Mouse (Mus musculus): ENCODE measurements around the gene Ephb6. TPM values are rescaled to one million over a fixed set of nuclear protein-coding genes. Genes with fewer than 3 reads are reported as not detected.
A peak's percentile ranks its signal among the peaks of the same experiment; 100 is the strongest.

Ephb6 gene
- total and polyA plus RNA-seq, 3 experiments, result 7.6 to 26.7 (median 12.1) TPM

- DNase-seq, result no peak
Measured at GRCm38 (mm10) chr6:41622661-41623060, 17.4 kb downstream of the Ephb6 start.

GRCm38 (mm10) chr6:41628180-41628579 lies 22.9 kb downstream of the Ephb6 start:
- no peak for DNase-seq

GRCm38 (mm10) chr6:41630791-41631190 lies 25.5 kb downstream of the Ephb6 start:
- no peak for DNase-seq

- no peak for DNase-seq
Measured at GRCm38 (mm10) chr6:41631549-41631948, 26.3 kb downstream of the Ephb6 start.

GRCm38 (mm10) chr6:41635211-41635610 lies 29.9 kb downstream of the Ephb6 start:
- no peak for DNase-seq

- DNase-seq, result no peak
Measured at GRCm38 (mm10) chr6:41636178-41636577, 30.9 kb downstream of the Ephb6 start, which contains the start of gene Trpv6. Gene Trpv6, minus strand, starts transcription at chr6:41636405.

- no peak for DNase-seq
Measured at GRCm38 (mm10) chr6:41637393-41637792, 32.1 kb downstream of the Ephb6 start.

GRCm38 (mm10) chr6:41637927-41638506 lies 32.7 kb downstream of the Ephb6 start:
- DNase-seq, result no peak

- no peak for DNase-seq
Measured at GRCm38 (mm10) chr6:41640449-41640848, 35.2 kb downstream of the Ephb6 start.

GRCm38 (mm10) chr6:41641173-41641866 lies 36.0 kb downstream of the Ephb6 start:
- DNase-seq, result no peak

GRCm38 (mm10) chr6:41642765-41643164 lies 37.5 kb downstream of the Ephb6 start:
- DNase-seq, result no peak

GRCm38 (mm10) chr6:41643227-41643626 lies 37.9 kb downstream of the Ephb6 start:
- no peak for DNase-seq

- DNase-seq, result no peak
Measured at GRCm38 (mm10) chr6:41646220-41646619, 40.9 kb downstream of the Ephb6 start.

GRCm38 (mm10) chr6:41646672-41647071 lies 41.4 kb downstream of the Ephb6 start:
- DNase-seq, result no peak

- no peak for DNase-seq
Measured at GRCm38 (mm10) chr6:41653173-41653572, 47.9 kb downstream of the Ephb6 start.

- DNase-seq, result no peak
Measured at GRCm38 (mm10) chr6:41654648-41655047, 49.4 kb downstream of the Ephb6 start.

- DNase-seq, result no peak
Measured at GRCm38 (mm10) chr6:41658487-41658886, 53.2 kb downstream of the Ephb6 start.

- peak; percentile 2 for DNase-seq
Measured at GRCm38 (mm10) chr6:41662320-41662719, 57.0 kb downstream of the Ephb6 start.

Other genes starting within 250 kb of the Ephb6 start
- not detected for gene Prss3, start 227.8 kb upstream of the Ephb6 start, total RNA-seq (2021)
- not detected in 2 replicates for gene Prss3, start 227.8 kb upstream of the Ephb6 start, polyA plus RNA-seq (2012; rRNA removed)
- not detected for gene Gm5771, start 213.1 kb upstream of the Ephb6 start, total RNA-seq (2021)
- gene Gm5771, start 213.1 kb upstream of the Ephb6 start, polyA plus RNA-seq (2012; rRNA removed), result not detected in 2 replicates
- gene Gm10334, start 159.3 kb upstream of the Ephb6 start, total RNA-seq (2021), result not detected
- gene Gm10334, start 159.3 kb upstream of the Ephb6 start, polyA plus RNA-seq (2012; rRNA removed), result not detected in 2 replicates
- not detected for gene Prss1, start 146.6 kb upstream of the Ephb6 start, total RNA-seq (2021)
- gene Prss1, start 146.6 kb upstream of the Ephb6 start, polyA plus RNA-seq (2012; rRNA removed), result not detected in 2 replicates
- gene Prss2, start 83.7 kb upstream of the Ephb6 start, total RNA-seq (2021), result under 1 TPM in 1 of 2 experiments, not detected in 1; 0.48 TPM
- gene Prss2, start 83.7 kb upstream of the Ephb6 start, polyA plus RNA-seq (2012; rRNA removed), result 0.35 TPM in 1 of 2 replicates, not detected in the other
- not detected for gene Trpv6, start 30.9 kb downstream of the Ephb6 start, total RNA-seq (2021)
- gene Trpv6, start 30.9 kb downstream of the Ephb6 start, polyA plus RNA-seq (2012; rRNA removed), result not detected in 2 replicates
- gene Trpv5, start 75.3 kb downstream of the Ephb6 start, total RNA-seq (2021), result not detected
- gene Trpv5, start 75.3 kb downstream of the Ephb6 start, polyA plus RNA-seq (2012; rRNA removed), result not detected in 2 replicates
- gene Llcfc1, start 78.9 kb downstream of the Ephb6 start, total RNA-seq (2021), result not detected
- not detected in 2 replicates for gene Llcfc1, start 78.9 kb downstream of the Ephb6 start, polyA plus RNA-seq (2012; rRNA removed)
- under 1 TPM in 1 of 2 experiments, not detected in 1; 0.32 TPM for gene Kel, start 98.9 kb downstream of the Ephb6 start, total RNA-seq (2021)
- gene Kel, start 98.9 kb downstream of the Ephb6 start, polyA plus RNA-seq (2012; rRNA removed), result not detected in 2 replicates
- gene Olfr459, start 169.7 kb downstream of the Ephb6 start, total RNA-seq (2021), result not detected
- not detected in 2 replicates for gene Olfr459, start 169.7 kb downstream of the Ephb6 start, polyA plus RNA-seq (2012; rRNA removed)
- gene Pip, start 242.1 kb downstream of the Ephb6 start, total RNA-seq (2021), result not detected
- not detected in 2 replicates for gene Pip, start 242.1 kb downstream of the Ephb6 start, polyA plus RNA-seq (2012; rRNA removed)
- gene Sval2, start 247.5 kb downstream of the Ephb6 start, total RNA-seq (2021), result not detected
- gene Sval2, start 247.5 kb downstream of the Ephb6 start, polyA plus RNA-seq (2012; rRNA removed), result not detected in 2 replicates

All from adrenal gland, adult 2 months (tissue).